Mouse (Mus musculus) small intestine, adult 2 months (tissue): ENCODE measurements around the gene Baiap2l1.

Experiments
- CTCF ChIP-seq: fragments of 200-500 bp; IDR thresholded peaks from 2 replicates; pipeline ENCODE4 v1.5.1; 2012; ENCODE audit warnings: low read depth, mild to moderate bottlenecking, control low read depth, inconsistent platforms, low read length, moderate library complexity, mixed read lengths; ENCODE audit not compliant: insufficient replicate concordance, insufficient read length; ENCODE audit errors: extremely low read depth
- POLR2A ChIP-seq: fragments of 200-500 bp; IDR thresholded peaks from 2 replicates; pipeline ENCODE4 v1.6.1; 2012; ENCODE audit warnings: low read depth, mild to moderate bottlenecking, control low read depth, inconsistent platforms, low read length, moderate library complexity

GRCm38 (mm10) chr5:144368661-144369205 is 10.8 kb upstream of the Baiap2l1 start:
- TF ChIP-seq CTCF (no peak), POLR2A (no peak)
